Mouse (Mus musculus) heart, postnatal 0 days (tissue): ENCODE results near the gene Dnajb13.

ENCODE experiments used
- CTCF ChIP-seq: IDR thresholded peaks from 2 replicates; pipeline ENCODE4 v1.5.1; 2016; ENCODE audit warnings: antibody characterized with exemption, control low read depth, low read depth
- EP300 ChIP-seq: IDR thresholded peaks from 2 replicates; pipeline ENCODE4 v1.6.1; 2016; ENCODE audit warnings: antibody characterized with exemption, low read depth

DNA sequence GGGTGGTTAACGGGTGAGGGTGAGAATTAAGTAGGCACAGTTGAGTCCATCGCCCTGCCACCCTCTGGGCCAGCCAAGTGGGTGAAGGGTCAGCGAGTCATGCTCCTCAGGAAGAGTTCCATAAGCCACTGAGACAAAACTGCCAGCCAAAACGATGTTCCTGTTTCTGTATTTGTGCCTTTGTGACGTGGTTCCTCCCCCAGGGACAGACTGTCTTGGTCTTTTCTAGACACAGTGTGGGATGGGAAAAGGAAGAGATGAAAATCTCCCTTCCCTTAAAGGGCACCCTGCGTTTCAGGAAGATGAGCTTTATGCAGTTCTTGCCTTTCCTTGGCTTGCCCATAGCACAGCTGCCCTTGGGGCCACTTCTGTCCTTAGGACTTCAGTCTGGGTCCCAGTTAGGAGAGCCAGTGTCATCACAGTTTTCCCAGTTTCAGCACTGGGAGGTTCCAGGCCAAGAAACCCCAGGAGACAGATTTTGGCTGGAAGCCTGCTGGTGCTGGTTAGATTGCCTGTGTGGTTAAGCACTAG lies 53.1 kb downstream of the Dnajb13 start:
- TF ChIP-seq CTCF: no peak
- peak; percentile 89 for TF ChIP-seq EP300
